ENCODE assay signal across 8 mouse cellular contexts in genomic region chr1:45311388-45311787, GRCm38 (mm10). TPM values are rescaled to one million over a fixed set of nuclear protein-coding genes. Genes with fewer than 3 reads are reported as not detected.
DNase-seq lines count a peak whose midpoint lies in the region; ATAC-seq and TF ChIP-seq lines count a peak whose summit lies in the region.

Gene Col3a1, plus strand, starts transcription at chr1:45311538.

- peak; percentile 79 for ATAC-seq in intestine, embryonic 16.5 days
- no peak for ATAC-seq in liver, embryonic 15.5 days (ENCODE audit: insufficient read depth)

- peak within 1 kb of the TSS; percentile 68 for H3K9ac ChIP-seq in intestine, embryonic 16.5 days (ENCODE audit: low read depth, low read length)
- no peak within 1 kb of the TSS for H3K9ac ChIP-seq in liver, embryonic 15.5 days

- H3K36me3 ChIP-seq in spleen, adult 2 months (ENCODE audit: control insufficient read depth, insufficient read depth, low read length) = no peaks in the 10 kb centered on the region
- no peaks in the 10 kb centered on the region for H3K36me3 ChIP-seq in intestine, embryonic 16.5 days (ENCODE audit: control insufficient read depth, insufficient read depth, low read length)
- no peaks in the 10 kb centered on the region for H3K36me3 ChIP-seq in liver, embryonic 15.5 days (replicated peaks)

- H3K27ac ChIP-seq in spleen, adult 2 months (ENCODE audit: insufficient read depth, low read length) = peak within 1 kb of the TSS; percentile 41
- H3K27ac ChIP-seq in intestine, embryonic 16.5 days (ENCODE audit: low read length) = peak within 1 kb of the TSS; percentile 92
- no peak within 1 kb of the TSS for H3K27ac ChIP-seq in liver, embryonic 15.5 days (replicated peaks)

- H3K4me2 ChIP-seq in intestine, embryonic 16.5 days (ENCODE audit: low read depth, low read length) = no peak within 1 kb of the TSS
- no peak within 1 kb of the TSS for H3K4me2 ChIP-seq in liver, embryonic 15.5 days

- H3K9me3 ChIP-seq in intestine, embryonic 16.5 days (ENCODE audit: control insufficient read depth, low read length) = no peaks in the 10 kb centered on the region
- no peaks in the 10 kb centered on the region for H3K9me3 ChIP-seq in liver, embryonic 15.5 days (replicated peaks)

- no peak for DNase-seq in spleen, adult 2 months (ENCODE audit: low read depth in 1 of 2, low spot score in 2 of 2)
- DNase-seq in spleen, postnatal 10 days (ENCODE audit: low spot score in 2 of 2) = no peak
- no peak for DNase-seq in gonadal fat pad, adult 2 months (ENCODE audit: low read depth)
- peak; percentile 18 for DNase-seq in ovary, adult 18-20 months (ENCODE audit: low spot score)
- no peak for DNase-seq in frontal cortex, adult 2 months (ENCODE audit: extremely low spot score in 1 of 2, low spot score in 1 of 2)
- DNase-seq in right cerebral cortex, postnatal 4 days = no peak

- H3K27me3 ChIP-seq in spleen, adult 2 months (ENCODE audit: control insufficient read depth, insufficient read depth, low read length) = no peaks in the 10 kb centered on the region
- no peaks in the 10 kb centered on the region for H3K27me3 ChIP-seq in intestine, embryonic 16.5 days (replicated peaks; ENCODE audit: control insufficient read depth, insufficient read depth, low read length)
- H3K27me3 ChIP-seq in liver, embryonic 15.5 days = no peaks in the 10 kb centered on the region

- TF ChIP-seq CTCF in spleen, adult 2 months (IDR thresholded peaks at IDR 0.05; ENCODE audit: extremely low read depth, insufficient read depth, insufficient read length, insufficient replicate concordance) = no peak

- no peak for TF ChIP-seq POLR2A in spleen, adult 2 months (IDR thresholded peaks at IDR 0.05; ENCODE audit: low read depth, low read length)

- H3K4me3 ChIP-seq in spleen, adult 2 months (ENCODE audit: extremely low read depth, insufficient read depth, insufficient read length) = no peak within 1 kb of the TSS; the same call in 1 of the 2 replicates
- H3K4me3 ChIP-seq in intestine, embryonic 16.5 days (ENCODE audit: low read length) = peak within 1 kb of the TSS; percentile 52
- no peak within 1 kb of the TSS for H3K4me3 ChIP-seq in liver, embryonic 15.5 days (replicated peaks)

- 78% methylated on average over 4 of the region's 4 CpGs for WGBS in spleen, adult 2 months
- WGBS in intestine, embryonic 16.5 days = 30% methylated on average over 4 of the region's 4 CpGs
- WGBS in liver, embryonic 15.5 days (ENCODE audit: insufficient replicate concordance) = 68% methylated on average over 4 of the region's 4 CpGs

- H3K4me1 ChIP-seq in spleen, adult 2 months (ENCODE audit: control insufficient read depth, insufficient read depth, insufficient read length) = no peaks in the 10 kb centered on the region
- 0 out of 2 replicates have a peak, but pooled peaks cover 5% of the 10 kb centered on the region for H3K4me1 ChIP-seq in intestine, embryonic 16.5 days (ENCODE audit: control insufficient read depth, insufficient read depth, low read length)
- H3K4me1 ChIP-seq in liver, embryonic 15.5 days (replicated peaks) = no peaks in the 10 kb centered on the region

RNA-seq across cellular contexts. Expression of gene Col3a1, which starts in this region (rescaled TPM):
- polyA plus RNA-seq in spleen, adult 2 months (2012; rRNA removed) = 12.6 and 19.8 TPM in 2 replicates
- 231 and 259 TPM in 2 replicates for polyA plus RNA-seq in gonadal fat pad, adult 2 months (2012; rRNA removed)
- polyA plus RNA-seq in intestine, embryonic 16.5 days (2015; fragmentation: Nextera tagmentation; extraction: Ambion mirVana) = 1,394 and 1,499 TPM in 2 replicates
- polyA plus RNA-seq in liver, embryonic 15.5 days (2015; fragmentation: Nextera tagmentation; extraction: Ambion mirVana) = 106 and 108 TPM in 2 replicates
- 3.5 and 3.7 TPM in 2 replicates for polyA plus RNA-seq in frontal cortex, adult 2 months (2012; rRNA removed)
